Mouse (Mus musculus): ENCODE data around the gene Rab3il1. TPM values are rescaled to one million over a fixed set of nuclear protein-coding genes. Genes with fewer than 3 reads are reported as not detected.

Gene Rab3il1
- polyA plus RNA-seq, 1 experiment from 2014 or later = 54.0 TPM

GRCm38 (mm10) chr19:9997204-9998062 is 4.0 kb upstream of the Rab3il1 start:
- no peak overlapping the region for H3K9ac ChIP-seq (ENCODE audit: low read depth, low read length)
- H3K4me2 ChIP-seq = no peak overlapping the region
- no peak for ATAC-seq (replicated peaks; ENCODE audit: insufficient number of reproducible peaks, low FRiP score, low TSS enrichment)
- 0 out of 2 replicates have a peak, but pooled peaks cover 2% of the 10 kb centered on the region for H3K27me3 ChIP-seq (ENCODE audit: control insufficient read depth, insufficient read depth, low read length)
- H3K4me3 ChIP-seq (ENCODE audit: low read depth, low read length) = no peak overlapping the region
- no peaks in the 10 kb centered on the region for H3K36me3 ChIP-seq (ENCODE audit: control insufficient read depth, insufficient read depth, low read length)
- H3K4me1 ChIP-seq (ENCODE audit: control insufficient read depth, insufficient read depth, low read length) = peaks cover 5% of the 10 kb centered on the region; the same call in 1 of the 2 replicates
- H3K27ac ChIP-seq (ENCODE audit: low read depth, low read length) = no peak overlapping the region
- H3K9me3 ChIP-seq (replicated peaks; ENCODE audit: control insufficient read depth, low read length) = peaks cover 2% of the 10 kb centered on the region; the same call in 1 of the 2 replicates
- 71% methylated on average over 12 of the region's 12 CpGs for WGBS (ENCODE audit: insufficient replicate concordance)

- ATAC-seq (replicated peaks; ENCODE audit: insufficient number of reproducible peaks, low FRiP score, low TSS enrichment) = no peak
- Histone ChIP-seq H3K4me3 (ENCODE audit: low read depth, low read length) (no peak overlapping the region), H3K9ac (ENCODE audit: low read depth, low read length) (no peak overlapping the region), H3K4me2 (no peak overlapping the region), H3K4me1 (ENCODE audit: control insufficient read depth, insufficient read depth, low read length) (0 out of 2 replicates have a peak, but pooled peaks cover 2% of the 10 kb centered on the region), H3K27me3 (ENCODE audit: control insufficient read depth, insufficient read depth, low read length) (no peaks in the 10 kb centered on the region), H3K27ac (ENCODE audit: low read depth, low read length) (no peak overlapping the region), H3K9me3 (replicated peaks; ENCODE audit: control insufficient read depth, low read length) (peaks cover 4% of the 10 kb centered on the region; the same call in 1 of the 2 replicates), H3K36me3 (ENCODE audit: control insufficient read depth, insufficient read depth, low read length) (no peaks in the 10 kb centered on the region)
- WGBS (ENCODE audit: insufficient replicate concordance) = 64% methylated on average over 2 of the region's 2 CpGs
Measured at GRCm38 (mm10) chr19:9998063-9998416, 3.4 kb upstream of the Rab3il1 start.

GRCm38 (mm10) chr19:9998736-9999486 is 2.6 kb upstream of the Rab3il1 start:
- Histone ChIP-seq H3K4me1 (ENCODE audit: control insufficient read depth, insufficient read depth, low read length) (0 out of 2 replicates have a peak, but pooled peaks cover 2% of the 10 kb centered on the region), H3K9me3 (replicated peaks; ENCODE audit: control insufficient read depth, low read length) (peaks cover 4% of the 10 kb centered on the region; the same call in 1 of the 2 replicates), H3K27ac (ENCODE audit: low read depth, low read length) (no peak overlapping the region), H3K4me2 (no peak overlapping the region), H3K9ac (ENCODE audit: low read depth, low read length) (no peak overlapping the region), H3K36me3 (ENCODE audit: control insufficient read depth, insufficient read depth, low read length) (no peaks in the 10 kb centered on the region), H3K27me3 (ENCODE audit: control insufficient read depth, insufficient read depth, low read length) (no peaks in the 10 kb centered on the region), H3K4me3 (ENCODE audit: low read depth, low read length) (no peak overlapping the region)
- no peak for ATAC-seq (replicated peaks; ENCODE audit: insufficient number of reproducible peaks, low FRiP score, low TSS enrichment)
- 59% methylated on average over 13 of the region's 13 CpGs for WGBS (ENCODE audit: insufficient replicate concordance)

- ATAC-seq (replicated peaks; ENCODE audit: insufficient number of reproducible peaks, low FRiP score, low TSS enrichment) = no peak
- WGBS (ENCODE audit: insufficient replicate concordance) = 17% methylated on average over 3 of the region's 3 CpGs
Measured at GRCm38 (mm10) chr19:10000330-10000729, 1.1 kb upstream of the Rab3il1 start.

GRCm38 (mm10) chr19:10003696-10004095 is 2.2 kb downstream of the Rab3il1 start:
- no peak overlapping the region for H3K9ac ChIP-seq (ENCODE audit: low read depth, low read length)
- 93% methylated on average over 1 of the region's 1 CpGs for WGBS (ENCODE audit: insufficient replicate concordance)
- no peak overlapping the region for H3K4me3 ChIP-seq (ENCODE audit: low read depth, low read length)
- no peaks in the 10 kb centered on the region for H3K36me3 ChIP-seq (ENCODE audit: control insufficient read depth, insufficient read depth, low read length)
- H3K4me1 ChIP-seq (ENCODE audit: control insufficient read depth, insufficient read depth, low read length) = 0 out of 2 replicates have a peak, but pooled peaks cover 2% of the 10 kb centered on the region
- H3K9me3 ChIP-seq (replicated peaks; ENCODE audit: control insufficient read depth, low read length) = peaks cover 4% of the 10 kb centered on the region; the same call in 1 of the 2 replicates
- H3K27ac ChIP-seq (ENCODE audit: low read depth, low read length) = no peak overlapping the region
- H3K27me3 ChIP-seq (ENCODE audit: control insufficient read depth, insufficient read depth, low read length) = no peaks in the 10 kb centered on the region
- no peak for ATAC-seq (replicated peaks; ENCODE audit: insufficient number of reproducible peaks, low FRiP score, low TSS enrichment)
- no peak overlapping the region for H3K4me2 ChIP-seq

More at GRCm38 (mm10) chr19:10000330-10000729, 1.1 kb upstream of the Rab3il1 start:
- Histone ChIP-seq H3K36me3 (ENCODE audit: control insufficient read depth, insufficient read depth, low read length) (no peaks in the 10 kb centered on the region), H3K9me3 (replicated peaks; ENCODE audit: control insufficient read depth, low read length) (peaks cover 4% of the 10 kb centered on the region; the same call in 1 of the 2 replicates), H3K4me3 (ENCODE audit: low read depth, low read length) (no peak overlapping the region), H3K4me1 (ENCODE audit: control insufficient read depth, insufficient read depth, low read length) (0 out of 2 replicates have a peak, but pooled peaks cover 2% of the 10 kb centered on the region), H3K9ac (ENCODE audit: low read depth, low read length) (no peak overlapping the region), H3K27ac (ENCODE audit: low read depth, low read length) (no peak overlapping the region), H3K27me3 (ENCODE audit: control insufficient read depth, insufficient read depth, low read length) (no peaks in the 10 kb centered on the region), H3K4me2 (no peak overlapping the region)

- ATAC-seq (replicated peaks; ENCODE audit: insufficient number of reproducible peaks, low FRiP score, low TSS enrichment) = no peak
- no peak overlapping the region for H3K27ac ChIP-seq (ENCODE audit: low read depth, low read length)
- WGBS (ENCODE audit: insufficient replicate concordance) = 83% methylated on average over 1 of the region's 1 CpGs
- H3K9me3 ChIP-seq (replicated peaks; ENCODE audit: control insufficient read depth, low read length) = no peaks in the 10 kb centered on the region
- no peaks in the 10 kb centered on the region for H3K27me3 ChIP-seq (ENCODE audit: control insufficient read depth, insufficient read depth, low read length)
- H3K36me3 ChIP-seq (ENCODE audit: control insufficient read depth, insufficient read depth, low read length) = no peaks in the 10 kb centered on the region
- no peak overlapping the region for H3K9ac ChIP-seq (ENCODE audit: low read depth, low read length)
- no peak overlapping the region for H3K4me2 ChIP-seq
- H3K4me3 ChIP-seq (ENCODE audit: low read depth, low read length) = no peak overlapping the region
- H3K4me1 ChIP-seq (ENCODE audit: control insufficient read depth, insufficient read depth, low read length) = peaks cover 35% of the 10 kb centered on the region
Measured at GRCm38 (mm10) chr19:10011408-10011807, 9.9 kb downstream of the Rab3il1 start.

- Histone ChIP-seq H3K4me2 (no peak overlapping the region), H3K9ac (ENCODE audit: low read depth, low read length) (peak overlapping the region; percentile 57; the same call in 1 of the 2 replicates), H3K4me1 (ENCODE audit: control insufficient read depth, insufficient read depth, low read length) (peaks cover 44% of the 10 kb centered on the region), H3K9me3 (replicated peaks; ENCODE audit: control insufficient read depth, low read length) (no peaks in the 10 kb centered on the region), H3K27ac (ENCODE audit: low read depth, low read length) (peak overlapping the region; percentile 94), H3K27me3 (ENCODE audit: control insufficient read depth, insufficient read depth, low read length) (no peaks in the 10 kb centered on the region), H3K36me3 (ENCODE audit: control insufficient read depth, insufficient read depth, low read length) (no peaks in the 10 kb centered on the region), H3K4me3 (ENCODE audit: low read depth, low read length) (no peak overlapping the region)
- 15% methylated on average over 6 of the region's 6 CpGs for WGBS (ENCODE audit: insufficient replicate concordance)
- peak; percentile 28 for ATAC-seq (replicated peaks; ENCODE audit: insufficient number of reproducible peaks, low FRiP score, low TSS enrichment)
Measured at GRCm38 (mm10) chr19:10012827-10013278, 11.4 kb downstream of the Rab3il1 start.

- H3K27me3 ChIP-seq (ENCODE audit: control insufficient read depth, insufficient read depth, low read length) = no peaks in the 10 kb centered on the region
- H3K27ac ChIP-seq (ENCODE audit: low read depth, low read length) = peak overlapping the region; percentile 94
- H3K4me2 ChIP-seq = peak overlapping the region; percentile 31
- peak overlapping the region; percentile 57; the same call in 1 of the 2 replicates for H3K9ac ChIP-seq (ENCODE audit: low read depth, low read length)
- 18% methylated on average over 3 of the region's 3 CpGs for WGBS (ENCODE audit: insufficient replicate concordance)
- no peak overlapping the region for H3K4me3 ChIP-seq (ENCODE audit: low read depth, low read length)
- no peaks in the 10 kb centered on the region for H3K36me3 ChIP-seq (ENCODE audit: control insufficient read depth, insufficient read depth, low read length)
- no peak for ATAC-seq (replicated peaks; ENCODE audit: insufficient number of reproducible peaks, low FRiP score, low TSS enrichment)
- peaks cover 46% of the 10 kb centered on the region for H3K4me1 ChIP-seq (ENCODE audit: control insufficient read depth, insufficient read depth, low read length)
- no peaks in the 10 kb centered on the region for H3K9me3 ChIP-seq (replicated peaks; ENCODE audit: control insufficient read depth, low read length)
Measured at GRCm38 (mm10) chr19:10013348-10013747, 11.9 kb downstream of the Rab3il1 start.
